Mouse (Mus musculus) heart, adult 18-20 months (tissue): ENCODE data around the gene Chchd6. TPM values are rescaled to one million over a fixed set of nuclear protein-coding genes. Genes with fewer than 3 reads are reported as not detected.

Experiments
- DNase-seq, 2 experiments: peaks; one replicate each; pipeline ENCODE4 v3.0.0; 2021 to 2022; ENCODE audit warnings: mixed read lengths in 1 of 2
- total RNA-seq, 2 experiments: library from RNA; stranded (reverse); gene quantifications; 2 replicates each; pipeline ENCODE4 v1.2.3; 2021

Chchd6 gene
- total RNA-seq, 2 experiments from 2014 or later: 11.8 to 12.3 TPM

- DNase-seq: no peak
Observed at GRCm38 (mm10) chr6:89510154-89510553, 85.3 kb downstream of the Chchd6 start.

- DNase-seq: no peak
Observed at GRCm38 (mm10) chr6:89508725-89509124, 86.7 kb downstream of the Chchd6 start.

GRCm38 (mm10) chr6:89508263-89508662 is 87.2 kb downstream of the Chchd6 start:
- no peak for DNase-seq

GRCm38 (mm10) chr6:89499961-89500360 is 95.5 kb downstream of the Chchd6 start:
- no peak for DNase-seq

GRCm38 (mm10) chr6:89498764-89499516 is 96.5 kb downstream of the Chchd6 start:
- DNase-seq: peak; percentile 5 to 18

- no peak for DNase-seq
Observed at GRCm38 (mm10) chr6:89496916-89497315, 98.5 kb downstream of the Chchd6 start.

GRCm38 (mm10) chr6:89492368-89492767 is 103.1 kb downstream of the Chchd6 start:
- no peak for DNase-seq

- DNase-seq: no peak
Observed at GRCm38 (mm10) chr6:89490369-89490768, 105.1 kb downstream of the Chchd6 start.

- DNase-seq: no peak
Observed at GRCm38 (mm10) chr6:89489533-89489932, 105.9 kb downstream of the Chchd6 start.

GRCm38 (mm10) chr6:89486055-89486454 is 109.4 kb downstream of the Chchd6 start:
- DNase-seq: no peak

- no peak for DNase-seq
Observed at GRCm38 (mm10) chr6:89481192-89481591, 114.3 kb downstream of the Chchd6 start.

GRCm38 (mm10) chr6:89467908-89468307 is 127.5 kb downstream of the Chchd6 start:
- no peak for DNase-seq

GRCm38 (mm10) chr6:89467290-89467689 is 128.2 kb downstream of the Chchd6 start:
- DNase-seq: no peak

GRCm38 (mm10) chr6:89466875-89467274 is 128.6 kb downstream of the Chchd6 start:
- no peak for DNase-seq

GRCm38 (mm10) chr6:89466053-89466708 is 129.3 kb downstream of the Chchd6 start:
- DNase-seq: no peak

GRCm38 (mm10) chr6:89462223-89462760 is 133.2 kb downstream of the Chchd6 start:
- peak in 1 of 2 experiments; percentile 23 for DNase-seq

GRCm38 (mm10) chr6:89461250-89462222 is 133.9 kb downstream of the Chchd6 start:
- DNase-seq: peak; percentile 49 to 59

- no peak for DNase-seq
Observed at GRCm38 (mm10) chr6:89459634-89460033, 135.8 kb downstream of the Chchd6 start.

- DNase-seq: no peak
Observed at GRCm38 (mm10) chr6:89457601-89458000, 137.9 kb downstream of the Chchd6 start.

- DNase-seq: no peak
Observed at GRCm38 (mm10) chr6:89456409-89456961, 139.0 kb downstream of the Chchd6 start.

GRCm38 (mm10) chr6:89455523-89456000 is 139.9 kb downstream of the Chchd6 start:
- DNase-seq: peak; percentile 34 to 48

GRCm38 (mm10) chr6:89454437-89454836 is 141.0 kb downstream of the Chchd6 start:
- no peak for DNase-seq
